Mouse (Mus musculus): ENCODE measurements around the gene Phlda1. TPM values are rescaled to one million over a fixed set of nuclear protein-coding genes. Genes with fewer than 3 reads are reported as not detected.

Phlda1 gene
- total and polyA plus RNA-seq, 3 experiments, result 2.6 to 43.1 (median 17.4) TPM

GRCm38 (mm10) chr10:111550075-111550695 is 44.1 kb downstream of the Phlda1 start:
- no peak for DNase-seq (ENCODE audit: low spot score)
- H3K27me3 ChIP-seq (ENCODE audit: insufficient read depth, low read length), result peaks cover 3% of the 10 kb centered on the region; the same call in 1 of the 2 replicates
- no peaks in the 10 kb centered on the region for H3K36me3 ChIP-seq (replicated peaks)
- H3K4me3 ChIP-seq (ENCODE audit: low read depth, low read length), result no peak overlapping the region
- peaks cover 13% of the 10 kb centered on the region for H3K4me1 ChIP-seq (ENCODE audit: insufficient read depth, low read depth, low read length)
- no peak for TF ChIP-seq GATA2 (IDR thresholded peaks at IDR 0.05; ENCODE audit: borderline replicate concordance, low read depth, low read length)
- TF ChIP-seq POLR2AphosphoS5 (IDR thresholded peaks at IDR 0.05; ENCODE audit: insufficient replicate concordance, low read depth, low read length), result no peak
- no peak for TF ChIP-seq TAL1 (conservative IDR thresholded peaks at IDR 0.05; ENCODE audit: low read depth, low read length)
- no peak for TF ChIP-seq CTCF (IDR thresholded peaks at IDR 0.05; ENCODE audit: low read depth, low read length)
- TF ChIP-seq GATA1 (IDR thresholded peaks at IDR 0.05; ENCODE audit: borderline replicate concordance, low read length), result no peak
- H3K9me3 ChIP-seq (replicated peaks), result peaks cover 5% of the 10 kb centered on the region; the same call in 1 of the 2 replicates
- ATAC-seq (ENCODE audit: extremely low read depth, insufficient number of reproducible peaks, low FRiP score, poor library complexity, severe bottlenecking), result no peak

GRCm38 (mm10) chr10:111553695-111554094 is 47.6 kb downstream of the Phlda1 start:
- TF ChIP-seq GATA2 (IDR thresholded peaks at IDR 0.05; ENCODE audit: borderline replicate concordance, low read depth, low read length) (no peak), TAL1 (conservative IDR thresholded peaks at IDR 0.05; ENCODE audit: low read depth, low read length) (no peak)
- Histone ChIP-seq H3K27me3 (ENCODE audit: insufficient read depth, low read length) (peaks cover 2% of the 10 kb centered on the region; the same call in 1 of the 2 replicates), H3K9me3 (replicated peaks) (peaks cover 5% of the 10 kb centered on the region; the same call in 1 of the 2 replicates), H3K4me1 (ENCODE audit: insufficient read depth, low read depth, low read length) (peaks cover 5% of the 10 kb centered on the region; the same call in 1 of the 2 replicates), H3K4me3 (ENCODE audit: low read depth, low read length) (no peak overlapping the region), H3K36me3 (replicated peaks) (no peaks in the 10 kb centered on the region)
- ATAC-seq (ENCODE audit: extremely low read depth, insufficient number of reproducible peaks, low FRiP score, poor library complexity, severe bottlenecking) (no peak), DNase-seq (ENCODE audit: low spot score) (no peak)

- ATAC-seq (ENCODE audit: extremely low read depth, insufficient number of reproducible peaks, low FRiP score, poor library complexity, severe bottlenecking) (no peak), DNase-seq (ENCODE audit: low spot score) (no peak)
- H3K4me1 ChIP-seq (ENCODE audit: insufficient read depth, low read depth, low read length), result peaks cover 5% of the 10 kb centered on the region; the same call in 1 of the 2 replicates
Observed at GRCm38 (mm10) chr10:111554651-111555050, 48.6 kb downstream of the Phlda1 start.

GRCm38 (mm10) chr10:111558211-111558610 is 52.1 kb downstream of the Phlda1 start:
- no peak overlapping the region for H3K4me3 ChIP-seq (ENCODE audit: low read depth, low read length)
- H3K36me3 ChIP-seq (replicated peaks), result no peaks in the 10 kb centered on the region
- DNase-seq (ENCODE audit: low spot score) (no peak), ATAC-seq (ENCODE audit: extremely low read depth, insufficient number of reproducible peaks, low FRiP score, poor library complexity, severe bottlenecking) (no peak)
- H3K4me1 ChIP-seq (ENCODE audit: insufficient read depth, low read depth, low read length), result peaks cover 10% of the 10 kb centered on the region; the same call in 1 of the 2 replicates
- H3K27me3 ChIP-seq (ENCODE audit: insufficient read depth, low read length), result peaks cover 5% of the 10 kb centered on the region
- H3K9me3 ChIP-seq (replicated peaks), result no peaks in the 10 kb centered on the region
- TF ChIP-seq GATA2 (IDR thresholded peaks at IDR 0.05; ENCODE audit: borderline replicate concordance, low read depth, low read length) (no peak), TAL1 (conservative IDR thresholded peaks at IDR 0.05; ENCODE audit: low read depth, low read length) (no peak), CTCF (IDR thresholded peaks at IDR 0.05; ENCODE audit: low read depth, low read length) (no peak), POLR2AphosphoS5 (IDR thresholded peaks at IDR 0.05; ENCODE audit: insufficient replicate concordance, low read depth, low read length) (no peak), GATA1 (IDR thresholded peaks at IDR 0.05; ENCODE audit: borderline replicate concordance, low read length) (no peak)

More at GRCm38 (mm10) chr10:111554651-111555050, 48.6 kb downstream of the Phlda1 start:
- H3K4me3 ChIP-seq (ENCODE audit: low read depth, low read length), result no peak overlapping the region
- H3K9me3 ChIP-seq (replicated peaks), result peaks cover 5% of the 10 kb centered on the region; the same call in 1 of the 2 replicates
- H3K36me3 ChIP-seq (replicated peaks), result no peaks in the 10 kb centered on the region
- no peak for TF ChIP-seq GATA2 (IDR thresholded peaks at IDR 0.05; ENCODE audit: borderline replicate concordance, low read depth, low read length)
- TF ChIP-seq POLR2AphosphoS5 (IDR thresholded peaks at IDR 0.05; ENCODE audit: insufficient replicate concordance, low read depth, low read length), result no peak
- TF ChIP-seq TAL1 (conservative IDR thresholded peaks at IDR 0.05; ENCODE audit: low read depth, low read length), result no peak
- TF ChIP-seq CTCF (IDR thresholded peaks at IDR 0.05; ENCODE audit: low read depth, low read length), result no peak
- no peak for TF ChIP-seq GATA1 (IDR thresholded peaks at IDR 0.05; ENCODE audit: borderline replicate concordance, low read length)
- H3K27me3 ChIP-seq (ENCODE audit: insufficient read depth, low read length), result peaks cover 2% of the 10 kb centered on the region; the same call in 1 of the 2 replicates

Other genes with a start within 250 kb of the Phlda1 start
- gene Bbs10, start 207.6 kb upstream of the Phlda1 start, total RNA-seq (2014; fragmentation: Nextera tagmentation), result 11.9 and 12.2 TPM in 2 replicates
- 23.4 and 23.8 TPM in 2 replicates for gene Bbs10, start 207.6 kb upstream of the Phlda1 start, total RNA-seq (2017)
- gene Bbs10, start 207.6 kb upstream of the Phlda1 start, polyA plus RNA-seq (2012), result 0.90 and 1.1 TPM in 2 replicates
- gene Nap1l1, start 33.1 kb upstream of the Phlda1 start, total RNA-seq (2014; fragmentation: Nextera tagmentation), result 541 and 552 TPM in 2 replicates
- 281 and 370 TPM in 2 replicates for gene Nap1l1, start 33.1 kb upstream of the Phlda1 start, total RNA-seq (2017)
- 199 and 223 TPM in 2 replicates for gene Nap1l1, start 33.1 kb upstream of the Phlda1 start, polyA plus RNA-seq (2012)

Measured in G1E (cell line).